Mouse (Mus musculus) heart, adult 2 months (tissue): ENCODE results near the gene Zfp113. TPM values are rescaled to one million over a fixed set of nuclear protein-coding genes. Genes with fewer than 3 reads are reported as not detected.

Experiments used
- DNase-seq, 2 experiments: peaks; one replicate each; pipeline ENCODE4 v3.0.0; 2021
- H3K27ac ChIP-seq: fragments of 200-600 bp; 2 replicates; pipeline ENCODE4 v1.8.1; 2022
- H3K27me3 ChIP-seq: fragments of 200-500 bp; 2 replicates; pipeline ENCODE4 v1.6.1; 2012; ENCODE audit warnings: mild to moderate bottlenecking, low read length, inconsistent platforms, mixed read lengths; ENCODE audit not compliant: control insufficient read depth, insufficient read depth
- H3K36me3 ChIP-seq: fragments of 200-500 bp; 2 replicates; pipeline ENCODE4 v1.6.1; 2012; ENCODE audit warnings: low read length, inconsistent platforms; ENCODE audit not compliant: control insufficient read depth, insufficient read depth
- H3K4me1 ChIP-seq: fragments of 200-500 bp; 2 replicates; pipeline ENCODE4 v1.6.1; 2011; ENCODE audit warnings: low read length; ENCODE audit not compliant: control insufficient read depth, insufficient read depth
- H3K4me3 ChIP-seq: fragments of 200-600 bp; 2 replicates; pipeline ENCODE4 v1.8.1; 2022
- H3K79me2 ChIP-seq: fragments of 200-500 bp; replicated peaks from 2 replicates; pipeline ENCODE4 v1.6.1; 2012; ENCODE audit warnings: mild to moderate bottlenecking, inconsistent platforms, low read length, moderate library complexity, mixed read lengths; ENCODE audit not compliant: control insufficient read depth, insufficient read depth
- H3K9ac ChIP-seq: fragments of 200-500 bp; 2 replicates; pipeline ENCODE4 v1.6.1; 2012; ENCODE audit warnings: low read depth, mild to moderate bottlenecking, control low read depth, inconsistent platforms, low read length, mixed read lengths
- CTCF ChIP-seq: fragments of 200-600 bp; IDR thresholded peaks from 2 replicates; pipeline ENCODE4 v1.8.1; 2022; ENCODE audit warnings: antibody characterized with exemption, mild to moderate bottlenecking, moderate library complexity
- EP300 ChIP-seq: fragments of 200-500 bp; IDR thresholded peaks from 2 replicates; pipeline ENCODE4 v1.6.1; 2011; ENCODE audit warnings: low read depth, low read length, control low read depth; ENCODE audit not compliant: insufficient read depth
- POLR2A ChIP-seq: fragments of 200-500 bp; IDR thresholded peaks from 2 replicates; pipeline ENCODE4 v1.6.1; 2011; ENCODE audit warnings: mild to moderate bottlenecking, low read depth, low read length, control low read depth; ENCODE audit not compliant: insufficient read depth
- WGBS: fragments of 180-500 bp; shearing (Covaris S2); methylation state at CpG from one replicate; pipeline ENCODE4 v1.1.7; 2018; 5-methylcytosine and 5-hydroxymethylcytosine counted together
- intact Hi-C: fragments of 180-260 bp; cut with DNase I; formaldehyde crosslinking; loops from one replicate; pipeline ENCODE4 v1.15.1; 2025
- polyA plus RNA-seq: library from polyadenylated mRNA; depleted of rRNA; stranded (reverse); fragments of >200 nt; gene quantifications from 2 replicates; pipeline ENCODE4 v1.2.3, GENCODE M21; 2012
- total RNA-seq, 2 experiments: library from RNA; stranded (reverse); gene quantifications; 2 replicates each; pipeline ENCODE4 v1.2.3; 2021

The Zfp113 gene
- total and polyA plus RNA-seq, 3 experiments, result 2.1 to 8.8 (median 8.1) TPM

- Histone ChIP-seq H3K27ac (no peak overlapping the region), H3K27me3 (no peaks in the 10 kb centered on the region), H3K4me3 (no peak overlapping the region), H3K4me1 (no peaks in the 10 kb centered on the region), H3K79me2 (no peaks in the 10 kb centered on the region), H3K36me3 (no peaks in the 10 kb centered on the region), H3K9ac (no peak overlapping the region)
- no peak for TF ChIP-seq CTCF
- no peak for TF ChIP-seq POLR2A
- no peak for TF ChIP-seq EP300
- DNase-seq, result no peak
- WGBS, result 34% methylated on average over 4 of the region's 4 CpGs
- intact Hi-C loops, result loop anchor here (2.0 kb wide), 1 partner anchor 250 kb away; no protein-coding TSS in a partner anchor
Observed at GRCm38 (mm10) chr5:138137257-138137656, 18.3 kb downstream of the Zfp113 start.

DNA sequence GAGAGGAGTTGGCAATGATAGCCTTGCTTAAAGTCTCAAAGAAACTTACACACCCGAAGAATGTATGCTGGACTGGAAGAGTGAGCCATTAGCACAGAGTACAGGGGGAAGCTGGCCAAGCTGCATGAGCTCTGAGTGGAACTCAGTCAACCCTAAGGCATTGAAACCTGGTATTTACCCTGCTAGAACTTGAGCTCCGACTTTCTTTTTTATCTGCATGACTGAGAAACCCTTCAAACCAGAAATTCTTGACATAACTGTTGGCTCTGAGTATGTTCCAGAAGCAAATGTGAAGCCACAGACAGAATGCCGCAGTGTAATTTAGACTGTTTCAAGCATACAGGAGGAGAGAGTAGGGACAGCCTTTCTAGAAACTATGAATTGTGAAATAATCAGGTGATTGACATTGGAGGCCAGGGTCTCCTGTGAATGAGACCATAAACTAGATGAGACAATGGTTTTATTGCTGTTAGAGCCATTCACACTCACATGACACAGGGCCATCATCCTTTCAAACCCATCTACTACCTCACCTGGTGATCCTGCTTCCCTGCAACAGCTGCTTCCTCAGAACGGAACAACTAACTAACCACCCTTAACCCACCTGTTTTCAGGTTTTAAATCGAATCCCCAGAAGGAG, 23.0 kb downstream of the Zfp113 start:
- no peak overlapping the region for H3K27ac ChIP-seq
- no peaks in the 10 kb centered on the region for H3K27me3 ChIP-seq
- H3K9ac ChIP-seq, result no peak overlapping the region
- intact Hi-C loops, result no loop called here
- H3K4me1 ChIP-seq, result no peaks in the 10 kb centered on the region
- no peaks in the 10 kb centered on the region for H3K79me2 ChIP-seq
- no peaks in the 10 kb centered on the region for H3K36me3 ChIP-seq
- TF ChIP-seq POLR2A (no peak), CTCF (no peak), EP300 (no peak)
- DNase-seq, result no peak
- no peak overlapping the region for H3K4me3 ChIP-seq
- WGBS, result 88% methylated on average over 5 of the region's 5 CpGs

GRCm38 (mm10) chr5:138118041-138118440, 37.5 kb downstream of the Zfp113 start:
- TF ChIP-seq POLR2A (no peak), CTCF (no peak), EP300 (no peak)
- WGBS, result 44% methylated on average over 3 of the region's 3 CpGs

GRCm38 (mm10) chr5:138117199-138118015, 38.1 kb downstream of the Zfp113 start:
- H3K4me3 ChIP-seq, result peak overlapping the region; percentile 50
- intact Hi-C loops, result loop anchor here (2.0 kb wide), 2 partner anchors 33 to 37 kb away; partner anchors contain the start of genes Zfp113 and Zkscan1
- H3K36me3 ChIP-seq, result peaks cover 5% of the 10 kb centered on the region
- DNase-seq, result no peak
- H3K79me2 ChIP-seq, result peaks cover 1% of the 10 kb centered on the region; the same call in 1 of the 2 replicates
- H3K4me1 ChIP-seq, result peaks cover 10% of the 10 kb centered on the region
- H3K27ac ChIP-seq, result peak overlapping the region; percentile 89
- TF ChIP-seq POLR2A (no peak), CTCF (no peak), EP300 (no peak)
- peak overlapping the region; percentile 82 for H3K9ac ChIP-seq
- WGBS, result 4% methylated on average over 16 of the region's 16 CpGs
- no peaks in the 10 kb centered on the region for H3K27me3 ChIP-seq

More at GRCm38 (mm10) chr5:138118041-138118440, 37.5 kb downstream of the Zfp113 start:
- Histone ChIP-seq H3K79me2 (peaks cover 1% of the 10 kb centered on the region; the same call in 1 of the 2 replicates), H3K27me3 (no peaks in the 10 kb centered on the region), H3K27ac (no peak overlapping the region), H3K9ac (no peak overlapping the region), H3K4me1 (peaks cover 10% of the 10 kb centered on the region), H3K4me3 (no peak overlapping the region), H3K36me3 (peaks cover 5% of the 10 kb centered on the region)
- no peak for DNase-seq
- intact Hi-C loops, result no loop called here

DNA sequence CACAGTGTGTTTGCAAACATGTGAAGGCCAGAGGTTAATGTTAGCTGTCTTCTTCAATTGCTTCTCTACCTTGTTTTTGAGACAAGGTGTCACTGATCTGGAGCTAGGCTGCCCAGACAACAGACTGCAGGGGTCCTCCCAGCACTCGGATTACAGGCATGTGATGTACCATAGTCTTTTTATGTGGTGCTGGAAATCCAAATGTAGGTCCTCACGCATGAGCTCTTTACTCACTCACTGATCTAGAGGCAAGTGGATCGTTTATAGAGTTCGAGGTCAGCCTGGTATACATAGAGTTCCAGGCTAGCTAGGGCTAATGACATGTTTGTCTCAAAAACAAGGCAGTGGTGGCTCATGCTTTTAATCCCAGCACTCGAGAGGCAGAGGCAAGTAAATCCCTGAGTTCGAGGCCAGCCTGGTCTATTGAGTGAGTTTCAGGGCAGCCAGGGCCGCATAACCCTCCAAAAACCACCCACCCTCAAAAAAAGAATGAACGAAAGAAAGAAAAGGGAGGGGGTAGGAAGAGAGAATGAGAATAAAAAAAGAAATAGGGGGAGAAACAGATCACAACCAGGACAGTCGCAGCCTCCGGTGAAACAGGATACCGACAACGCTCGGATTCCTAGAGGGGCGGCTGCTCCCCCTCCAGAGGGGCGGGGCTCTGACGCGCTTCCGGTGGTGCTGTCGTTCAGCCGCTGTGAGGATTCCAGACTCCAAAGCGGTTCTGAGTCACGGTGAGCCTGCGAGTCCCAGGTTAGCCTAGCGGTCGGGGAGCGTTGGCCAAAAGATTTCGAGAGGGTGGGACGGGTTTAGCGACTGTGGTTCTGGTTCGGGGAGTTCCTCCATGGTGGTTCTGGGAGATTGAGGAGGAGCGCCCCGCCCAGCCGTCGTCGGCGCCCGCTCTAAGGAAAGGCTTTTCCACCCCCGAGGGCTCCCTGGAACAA, 39.0 kb downstream of the Zfp113 start, which contains the start of gene Zscan21:
Gene Zscan21, plus strand, starts transcription at position 649 of the 944 bp plus-strand sequence.
- H3K27me3 ChIP-seq, result no peaks in the 10 kb centered on the region
- H3K4me1 ChIP-seq, result peaks cover 10% of the 10 kb centered on the region
- TF ChIP-seq POLR2A (peak; percentile 95), EP300 (peak; percentile 86), CTCF (peak; percentile 49)
- H3K9ac ChIP-seq, result peak within 1 kb of the TSS; percentile 82
- intact Hi-C loops, result loop anchor here (2.0 kb wide), 2 partner anchors 32 to 38 kb away; partner anchors contain the start of genes Zfp113 and Zkscan1
- peak; percentile 93 to 94 for DNase-seq
- peak within 1 kb of the TSS; percentile 89 for H3K27ac ChIP-seq
- peaks cover 1% of the 10 kb centered on the region; the same call in 1 of the 2 replicates for H3K79me2 ChIP-seq
- H3K4me3 ChIP-seq, result peak within 1 kb of the TSS; percentile 50
- H3K36me3 ChIP-seq, result peaks cover 5% of the 10 kb centered on the region
- WGBS, result 7% methylated on average over 38 of the region's 38 CpGs
